Mouse (Mus musculus) MEL (cell line): Measurements from ENCODE around the gene Ankfn1. TPM values are rescaled to one million over a fixed set of nuclear protein-coding genes. Genes with fewer than 3 reads are reported as not detected.

ENCODE experiments used
- DNase-seq: peaks from one replicate; pipeline ENCODE4 v3.0.0; 2011; ENCODE audit warnings: low read depth, low spot score
- H3K27ac ChIP-seq: 2 replicates; pipeline ENCODE4 v1.5.1; 2012; ENCODE audit warnings: low read depth, mild to moderate bottlenecking, control low read depth, low read length, moderate library complexity; ENCODE audit not compliant: control insufficient read depth
- H3K27me3 ChIP-seq, 2 experiments: fragments of 150-350 bp in 1 of 2; sonication (generic) in 1 of 2; 2 replicates each; pipeline ENCODE4 v1.6.1; 2012; ENCODE audit warnings: low read length in 2 of 2, mild to moderate bottlenecking in 2 of 2, improper control_type of control experiment in 1 of 2, moderate library complexity in 1 of 2; ENCODE audit not compliant: insufficient read depth in 2 of 2, control insufficient read depth in 1 of 2
- H3K36me3 ChIP-seq, 2 experiments: 2 replicates each; pipeline ENCODE4 v1.6.1; 2012 to 2014; ENCODE audit warnings: low read length in 2 of 2, improper control_type of control experiment in 1 of 2, inconsistent platforms in 1 of 2, mild to moderate bottlenecking in 1 of 2; ENCODE audit not compliant: insufficient read depth in 2 of 2, control insufficient read depth in 1 of 2
- H3K4me1 ChIP-seq, 2 experiments: fragments of 150-350 bp in 1 of 2; sonication (generic) in 1 of 2; 2 replicates each; pipeline ENCODE4 v1.6.1; 2012; ENCODE audit warnings: low read length in 2 of 2, improper control_type of control experiment in 1 of 2, mild to moderate bottlenecking in 1 of 2; ENCODE audit not compliant: insufficient read depth in 2 of 2, control insufficient read depth in 1 of 2
- H3K4me3 ChIP-seq, 2 experiments: fragments of 150-350 bp in 1 of 2; sonication (generic) in 1 of 2; 2 replicates each; pipeline ENCODE4 v1.5.1; 2012; ENCODE audit warnings: low read depth in 2 of 2, low read length in 2 of 2, mild to moderate bottlenecking in 2 of 2, moderate library complexity in 2 of 2, control low read depth in 1 of 2, improper control_type of control experiment in 1 of 2; ENCODE audit not compliant: control insufficient read depth in 1 of 2, insufficient read depth in 1 of 2
- H3K79me2 ChIP-seq: 2 replicates; pipeline ENCODE4 v1.6.1; 2012; ENCODE audit warnings: mild to moderate bottlenecking, low read length, moderate library complexity; ENCODE audit not compliant: control insufficient read depth, poor library complexity, insufficient read depth
- H3K9ac ChIP-seq: 2 replicates; pipeline ENCODE4 v1.6.1; 2012; ENCODE audit warnings: low read depth, mild to moderate bottlenecking, control low read depth, low read length, moderate library complexity; ENCODE audit not compliant: control insufficient read depth, poor library complexity, severe bottlenecking
- H3K9me3 ChIP-seq: fragments of 150-350 bp; sonication (generic); replicated peaks from 2 replicates; pipeline ENCODE4 v1.6.1; 2012; ENCODE audit warnings: mild to moderate bottlenecking, low read length, improper control_type of control experiment, moderate library complexity; ENCODE audit not compliant: insufficient read depth
- CTCF ChIP-seq, 3 experiments: IDR thresholded peaks in 2 of 3; conservative IDR thresholded peaks in 1 of 3; 2 replicates each; pipeline ENCODE4 v1.5.1; 2011 to 2012; ENCODE audit warnings: low read length in 3 of 3, low read depth in 2 of 3, mild to moderate bottlenecking in 2 of 3, improper control_type of control experiment in 1 of 3, inconsistent platforms in 1 of 3, mixed read lengths in 1 of 3, moderate library complexity in 1 of 3; ENCODE audit not compliant: control insufficient read depth in 1 of 3, insufficient read depth in 1 of 3, poor library complexity in 1 of 3, severe bottlenecking in 1 of 3
- ETS1 ChIP-seq: IDR thresholded peaks from 2 replicates; pipeline ENCODE4 v1.6.1; 2012; ENCODE audit warnings: low read depth, mild to moderate bottlenecking, inconsistent platforms, low read length, improper control_type of control experiment, moderate library complexity
- GABPA ChIP-seq: IDR thresholded peaks from 2 replicates; pipeline ENCODE4 v1.6.1; 2012; ENCODE audit warnings: low read depth, mild to moderate bottlenecking, inconsistent platforms, low read length, improper control_type of control experiment, moderate library complexity
- GATA1 ChIP-seq: IDR thresholded peaks from 2 replicates; pipeline ENCODE4 v1.6.1; 2011; ENCODE audit warnings: low read depth, low read length, improper control_type of control experiment
- MAZ ChIP-seq: IDR thresholded peaks from 2 replicates; pipeline ENCODE4 v1.6.1; 2012; ENCODE audit warnings: low read depth, mild to moderate bottlenecking, inconsistent platforms, low read length, improper control_type of control experiment
- MEF2A ChIP-seq: IDR thresholded peaks from 2 replicates; pipeline ENCODE4 v1.6.1; 2014; ENCODE audit warnings: low read depth, mild to moderate bottlenecking, inconsistent platforms, low read length, improper control_type of control experiment; ENCODE audit not compliant: poor library complexity, insufficient replicate concordance, severe bottlenecking; ENCODE audit errors: extremely low read depth
- MYB ChIP-seq: IDR thresholded peaks from 2 replicates; pipeline ENCODE4 v1.6.1; 2011; ENCODE audit warnings: mild to moderate bottlenecking, low read depth, low read length, improper control_type of control experiment
- NELFE ChIP-seq: IDR thresholded peaks from 2 replicates; pipeline ENCODE4 v1.6.1; 2011; ENCODE audit warnings: low read depth, low read length, improper control_type of control experiment
- NRF1 ChIP-seq: IDR thresholded peaks from 2 replicates; pipeline ENCODE4 v1.6.1; 2014; ENCODE audit warnings: low read depth, mild to moderate bottlenecking, inconsistent platforms, low read length, improper control_type of control experiment, moderate library complexity; ENCODE audit not compliant: poor library complexity, insufficient read depth, severe bottlenecking
- POLR2A ChIP-seq, 2 experiments: IDR thresholded peaks; 2 replicates each; pipeline ENCODE4 v1.6.1; 2011 to 2012; ENCODE audit warnings: low read length in 2 of 2, mild to moderate bottlenecking in 2 of 2, control low read depth in 1 of 2, improper control_type of control experiment in 1 of 2, low read depth in 1 of 2, moderate library complexity in 1 of 2; ENCODE audit not compliant: control insufficient read depth in 1 of 2, insufficient read depth in 1 of 2, poor library complexity in 1 of 2
- POLR2AphosphoS5 ChIP-seq: IDR thresholded peaks from 2 replicates; pipeline ENCODE4 v1.6.1; 2012; ENCODE audit warnings: low read depth, borderline replicate concordance, mild to moderate bottlenecking, inconsistent platforms, low read length, moderate library complexity, mixed read lengths
- RCOR1 ChIP-seq: IDR thresholded peaks from 2 replicates; pipeline ENCODE4 v1.6.1; 2012; ENCODE audit warnings: low read depth, mild to moderate bottlenecking, inconsistent platforms, low read length, improper control_type of control experiment
- TBP ChIP-seq: IDR thresholded peaks from 2 replicates; pipeline ENCODE4 v1.8.0; 2011; ENCODE audit warnings: low read depth, low read length, improper control_type of control experiment
- TCF12 ChIP-seq: IDR thresholded peaks from 2 replicates; pipeline ENCODE4 v1.6.1; 2014; ENCODE audit warnings: low read depth, mild to moderate bottlenecking, inconsistent platforms, low read length, improper control_type of control experiment, moderate library complexity
- USF2 ChIP-seq, 2 experiments: IDR thresholded peaks; 2 replicates each; pipeline ENCODE4 v1.6.1; 2011 to 2012; ENCODE audit warnings: improper control_type of control experiment in 2 of 2, low read length in 2 of 2, borderline replicate concordance in 1 of 2, inconsistent platforms in 1 of 2, low read depth in 1 of 2, mild to moderate bottlenecking in 1 of 2; ENCODE audit not compliant: insufficient read depth in 1 of 2
- polyA plus RNA-seq, 2 experiments: library from polyadenylated mRNA; stranded (reverse) in 1 of 2; unstranded in 1 of 2; fragments of >175 nt in 1 of 2; fragments of >200 nt in 1 of 2; gene quantifications; 2 replicates each; pipeline versions ENCODE4 v1.2.1 to v1.2.4; 2012; ENCODE audit warnings: low replicate concordance in 2 of 2, low read depth in 1 of 2; ENCODE audit not compliant: insufficient read length in 2 of 2, insufficient read depth in 1 of 2, missing spikeins in 1 of 2
- total RNA-seq: library from RNA; depleted of rRNA; stranded (reverse); fragments of 300-350 nt; gene quantifications from 2 replicates; pipeline ENCODE4 v1.2.3, GENCODE M21; 2012

The Ankfn1 gene
- total and polyA plus RNA-seq, 3 experiments: not detected

- no peak overlapping the region for H3K9ac ChIP-seq
- no peak overlapping the region for H3K27ac ChIP-seq
- no peaks in the 10 kb centered on the region for H3K36me3 ChIP-seq
- TF ChIP-seq MYB: no peak
- no peak overlapping the region for H3K4me3 ChIP-seq
- H3K79me2 ChIP-seq: no peaks in the 10 kb centered on the region
- no peaks in the 10 kb centered on the region for H3K4me1 ChIP-seq
- no peaks in the 10 kb centered on the region for H3K9me3 ChIP-seq
- no peaks in the 10 kb centered on the region for H3K27me3 ChIP-seq
- no peak for DNase-seq
Measured at GRCm38 (mm10) chr11:89370941-89371340, 406.5 kb downstream of the Ankfn1 start.

GRCm38 (mm10) chr11:89370373-89370772 lies 407.1 kb downstream of the Ankfn1 start:
- DNase-seq: no peak
- TF ChIP-seq RCOR1 (no peak), POLR2A (IDR thresholded peaks at IDR 0.05; ENCODE audit: control insufficient read depth in 1 of 2, insufficient read depth in 1 of 2, low read depth in 1 of 2, low read length in 2 of 2, poor library complexity in 1 of 2) (no peak), ETS1 (no peak), TCF12 (no peak), GATA1 (no peak), MAZ (no peak), POLR2AphosphoS5 (no peak), TBP (no peak)
- Histone ChIP-seq H3K4me1 (no peaks in the 10 kb centered on the region), H3K9me3 (no peaks in the 10 kb centered on the region), H3K27me3 (no peaks in the 10 kb centered on the region), H3K79me2 (no peaks in the 10 kb centered on the region), H3K36me3 (no peaks in the 10 kb centered on the region), H3K4me3 (no peak overlapping the region), H3K9ac (no peak overlapping the region), H3K27ac (no peak overlapping the region)

- Histone ChIP-seq H3K36me3 (no peaks in the 10 kb centered on the region), H3K27ac (no peak overlapping the region), H3K9me3 (no peaks in the 10 kb centered on the region), H3K27me3 (no peaks in the 10 kb centered on the region), H3K4me3 (no peak overlapping the region), H3K9ac (no peak overlapping the region), H3K79me2 (no peaks in the 10 kb centered on the region), H3K4me1 (no peaks in the 10 kb centered on the region)
- DNase-seq: no peak
- TF ChIP-seq NELFE (no peak), GABPA (no peak), MEF2A (no peak), USF2 (IDR thresholded peaks at IDR 0.05; ENCODE audit: borderline replicate concordance in 1 of 2, insufficient read depth in 1 of 2, low read depth in 1 of 2, low read length in 2 of 2) (no peak), NRF1 (no peak), CTCF (IDR thresholded peaks at IDR 0.05 in 2 of 3, conservative IDR thresholded peaks at IDR 0.05 in 1 of 3; ENCODE audit: control insufficient read depth in 1 of 3, insufficient read depth in 1 of 3, low read depth in 2 of 3, low read length in 3 of 3, poor library complexity in 1 of 3, severe bottlenecking in 1 of 3) (no peak), POLR2AphosphoS5 (no peak)
Measured at GRCm38 (mm10) chr11:89363981-89364380, 413.5 kb downstream of the Ankfn1 start.
